Mouse (Mus musculus) myocyte (in vitro differentiated cells): ENCODE results near the gene Senp3. TPM values are rescaled to one million over a fixed set of nuclear protein-coding genes. Genes with fewer than 3 reads are reported as not detected.

Experiments used
- H3K27me3 ChIP-seq: one replicate; pipeline ENCODE4 v1.6.1; 2011; ENCODE audit not compliant: control insufficient read depth, insufficient read depth, insufficient read length
- H3K36me3 ChIP-seq: one replicate; pipeline ENCODE4 v1.6.1; 2011; ENCODE audit not compliant: control insufficient read depth, insufficient read depth
- H3K4me2 ChIP-seq: one replicate; pipeline ENCODE4 v1.6.1; 2011; ENCODE audit warnings: low read depth, control low read depth
- H3K4me3 ChIP-seq: one replicate; pipeline ENCODE4 v1.5.1; 2011; ENCODE audit warnings: mild to moderate bottlenecking, control low read depth, moderate library complexity
- H3K79me2 ChIP-seq: one replicate; pipeline ENCODE4 v1.6.1; 2011; ENCODE audit not compliant: control insufficient read depth, insufficient read depth
- H3ac ChIP-seq: one replicate; pipeline ENCODE4 v1.6.1; 2011; ENCODE audit not compliant: control insufficient read depth, insufficient read length
- CEBPB ChIP-seq: IDR thresholded peaks from 2 replicates; pipeline ENCODE4 v1.6.1; 2011; ENCODE audit warnings: mild to moderate bottlenecking, moderate library complexity; ENCODE audit not compliant: poor library complexity, insufficient read depth, severe bottlenecking
- E2F4 ChIP-seq: IDR thresholded peaks from one replicate; pipeline ENCODE4 v1.6.1; 2011; ENCODE audit warnings: mild to moderate bottlenecking, control low read depth, moderate library complexity; ENCODE audit not compliant: insufficient read depth
- MAX ChIP-seq: IDR thresholded peaks from one replicate; pipeline ENCODE4 v1.6.1; 2011; ENCODE audit warnings: low read depth, mild to moderate bottlenecking, control low read depth
- MYOD1 ChIP-seq, 3 experiments: IDR thresholded peaks; one replicate each; pipeline ENCODE4 v1.6.1; 2011; ENCODE audit warnings: control low read depth in 2 of 3, low read depth in 2 of 3, mild to moderate bottlenecking in 2 of 3, moderate library complexity in 1 of 3; ENCODE audit not compliant: insufficient read length in 2 of 3, control insufficient read depth in 1 of 3
- MYOG ChIP-seq, 3 experiments: IDR thresholded peaks; one replicate each; pipeline ENCODE4 v1.6.1; 2011; ENCODE audit warnings: control low read depth in 2 of 3, low read depth in 2 of 3, mild to moderate bottlenecking in 2 of 3; ENCODE audit not compliant: insufficient read length in 2 of 3, control insufficient read depth in 1 of 3, insufficient read depth in 1 of 3
- POLR2A ChIP-seq: IDR thresholded peaks from one replicate; pipeline ENCODE4 v1.6.1; 2011; ENCODE audit warnings: low read depth, mild to moderate bottlenecking, control low read depth, moderate library complexity; ENCODE audit not compliant: insufficient read length
- POLR2AphosphoS2 ChIP-seq: IDR thresholded peaks from one replicate; pipeline ENCODE4 v1.6.1; 2011; ENCODE audit warnings: low read depth, control low read depth; ENCODE audit not compliant: insufficient read length
- REST ChIP-seq: IDR thresholded peaks from one replicate; pipeline ENCODE4 v1.6.1; 2011; ENCODE audit warnings: mild to moderate bottlenecking, control low read depth, moderate library complexity; ENCODE audit not compliant: insufficient read depth, insufficient read length
- SRF ChIP-seq: IDR thresholded peaks from one replicate; pipeline ENCODE4 v1.6.1; 2011; ENCODE audit warnings: low read depth; ENCODE audit not compliant: control insufficient read depth, insufficient read length
- TCF12 ChIP-seq: IDR thresholded peaks from one replicate; pipeline ENCODE4 v1.6.1; 2011; ENCODE audit warnings: mild to moderate bottlenecking, control low read depth; ENCODE audit not compliant: poor library complexity, insufficient read depth, severe bottlenecking
- TCF3 ChIP-seq: IDR thresholded peaks from one replicate; pipeline ENCODE4 v1.6.1; 2011; ENCODE audit warnings: low read depth, control low read depth; ENCODE audit not compliant: insufficient read length
- USF1 ChIP-seq: IDR thresholded peaks from one replicate; pipeline ENCODE4 v1.6.1; 2011; ENCODE audit warnings: low read depth, mild to moderate bottlenecking, control low read depth, moderate library complexity
- polyA plus RNA-seq: library from polyadenylated mRNA; unstranded; fragments of >200 nt; fragmentation: generic; extraction: Trizol; gene quantifications from one replicate; pipeline ENCODE4 v1.2.1, GENCODE M21; 2012; ENCODE audit warnings: missing spikeins

Senp3 gene
- polyA plus RNA-seq, 1 experiment: 70.5 TPM

GRCm38 (mm10) chr11:69684936-69685335 lies 3.1 kb upstream of the Senp3 start:
- H3K27me3 ChIP-seq: no peaks in the 10 kb centered on the region
- peaks cover 14% of the 10 kb centered on the region for H3K79me2 ChIP-seq
- no peak overlapping the region for H3ac ChIP-seq
- H3K4me3 ChIP-seq: no peak overlapping the region
- H3K36me3 ChIP-seq: no peaks in the 10 kb centered on the region
- H3K4me2 ChIP-seq: no peak overlapping the region
- TF ChIP-seq E2F4 (no peak), MYOD1 (IDR thresholded peaks at IDR 0.05; ENCODE audit: control insufficient read depth in 1 of 3, insufficient read length in 2 of 3, low read depth in 2 of 3) (no peak), POLR2AphosphoS2 (no peak), TCF12 (no peak), TCF3 (no peak), MAX (no peak), POLR2A (no peak), REST (no peak), MYOG (IDR thresholded peaks at IDR 0.05; ENCODE audit: control insufficient read depth in 1 of 3, insufficient read depth in 1 of 3, insufficient read length in 2 of 3, low read depth in 2 of 3) (no peak), SRF (no peak), CEBPB (no peak), USF1 (no peak)

GRCm38 (mm10) chr11:69684128-69684745 lies 2.4 kb upstream of the Senp3 start:
- no peaks in the 10 kb centered on the region for H3K27me3 ChIP-seq
- no peak overlapping the region for H3ac ChIP-seq
- TF ChIP-seq POLR2A (no peak), POLR2AphosphoS2 (no peak)
- H3K79me2 ChIP-seq: peaks cover 19% of the 10 kb centered on the region
- H3K4me3 ChIP-seq: no peak overlapping the region
- H3K36me3 ChIP-seq: no peaks in the 10 kb centered on the region
- H3K4me2 ChIP-seq: no peak overlapping the region

- peaks cover 26% of the 10 kb centered on the region for H3K79me2 ChIP-seq
- no peaks in the 10 kb centered on the region for H3K27me3 ChIP-seq
- TF ChIP-seq CEBPB (no peak), MYOD1 (IDR thresholded peaks at IDR 0.05; ENCODE audit: control insufficient read depth in 1 of 3, insufficient read length in 2 of 3, low read depth in 2 of 3) (no peak), TCF3 (no peak), MYOG (IDR thresholded peaks at IDR 0.05; ENCODE audit: control insufficient read depth in 1 of 3, insufficient read depth in 1 of 3, insufficient read length in 2 of 3, low read depth in 2 of 3) (no peak), USF1 (no peak), E2F4 (no peak)
- no peak overlapping the region for H3K4me2 ChIP-seq
- no peak overlapping the region for H3ac ChIP-seq
- no peak overlapping the region for H3K4me3 ChIP-seq
- H3K36me3 ChIP-seq: peaks cover 4% of the 10 kb centered on the region
Observed at GRCm38 (mm10) chr11:69683576-69683975, 1.7 kb upstream of the Senp3 start.

DNA sequence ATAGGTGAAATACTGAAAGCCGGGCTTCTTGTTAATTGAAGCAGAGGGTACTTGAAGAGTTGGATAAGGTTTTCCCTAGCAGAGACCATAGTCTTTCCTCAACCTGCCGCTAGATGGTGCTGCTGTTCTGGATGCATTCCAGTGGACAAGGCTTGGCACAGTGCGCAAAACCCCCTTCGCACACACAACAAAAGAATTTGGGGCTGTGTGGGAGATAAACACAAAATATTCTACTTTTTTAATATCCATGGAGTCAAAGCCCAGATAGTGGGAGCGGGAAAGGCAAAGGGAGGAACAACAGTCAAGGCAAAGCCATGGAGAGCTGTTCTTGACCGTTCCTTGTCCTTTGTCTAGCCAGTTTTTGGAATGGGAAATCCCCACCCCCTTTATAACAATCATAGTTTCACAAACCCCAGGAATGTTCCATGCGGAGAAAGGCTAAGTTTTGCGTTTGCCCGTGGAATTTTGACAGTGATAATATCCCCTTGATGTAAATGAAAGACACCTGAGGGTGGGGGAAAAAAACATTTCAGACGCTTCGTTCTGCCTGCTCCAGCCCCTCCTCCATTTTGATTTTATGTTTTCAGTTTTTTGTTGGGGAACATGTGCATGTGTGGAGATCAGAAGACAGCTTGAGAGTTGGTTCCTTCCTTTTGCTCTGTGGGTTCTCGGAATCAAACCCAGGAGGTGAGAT lies 1.1 kb upstream of the Senp3 start:
- Histone ChIP-seq H3ac (no peak overlapping the region), H3K4me2 (peak overlapping the region; percentile 88), H3K79me2 (peaks cover 28% of the 10 kb centered on the region), H3K36me3 (peaks cover 10% of the 10 kb centered on the region), H3K4me3 (peak overlapping the region; percentile 83), H3K27me3 (no peaks in the 10 kb centered on the region)
- TF ChIP-seq CEBPB (no peak), SRF (no peak)

DNA sequence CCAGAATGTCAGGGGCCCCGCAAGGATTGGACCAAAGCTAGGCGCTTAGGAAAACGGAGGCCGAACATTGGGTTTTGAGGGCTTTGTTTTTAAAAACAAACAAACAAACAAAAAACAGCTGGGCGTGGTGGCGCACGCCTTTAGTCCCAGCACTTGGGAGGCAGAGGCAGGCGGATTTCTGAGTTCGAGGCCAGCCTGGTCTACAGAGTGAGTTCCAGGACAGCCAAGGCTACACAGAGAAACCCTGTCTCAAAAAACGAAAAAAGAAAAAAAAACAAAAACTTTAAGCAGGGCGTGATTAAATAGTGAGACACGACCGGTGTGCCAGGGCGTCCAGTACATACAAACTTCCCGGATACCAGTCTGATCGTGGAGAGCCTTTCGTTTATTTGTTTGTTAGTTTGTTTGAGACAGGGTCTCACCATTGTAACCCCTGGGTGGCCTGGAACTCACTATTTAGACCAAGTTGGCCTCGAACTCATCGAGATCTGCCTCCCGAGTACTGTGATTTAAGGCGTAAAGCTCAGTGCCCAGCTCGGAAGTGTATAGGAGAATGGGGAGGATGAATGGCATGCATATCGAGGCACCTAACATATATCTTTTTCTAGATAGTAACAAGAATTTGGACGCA lies 440 bp upstream of the Senp3 start:
- no peak for TF ChIP-seq MAX
- TF ChIP-seq TCF12: no peak
- TF ChIP-seq USF1: no peak
- TF ChIP-seq TCF3: no peak
- TF ChIP-seq REST: no peak
- no peak for TF ChIP-seq POLR2A
- no peak for TF ChIP-seq MYOD1 (IDR thresholded peaks at IDR 0.05; ENCODE audit: control insufficient read depth in 1 of 3, insufficient read length in 2 of 3, low read depth in 2 of 3)
- TF ChIP-seq CEBPB: no peak
- no peak for TF ChIP-seq MYOG (IDR thresholded peaks at IDR 0.05; ENCODE audit: control insufficient read depth in 1 of 3, insufficient read depth in 1 of 3, insufficient read length in 2 of 3, low read depth in 2 of 3)
- no peak for TF ChIP-seq POLR2AphosphoS2
- TF ChIP-seq E2F4: no peak
- no peak for TF ChIP-seq SRF
- peak overlapping the region; percentile 88 for H3K4me2 ChIP-seq
- no peaks in the 10 kb centered on the region for H3K27me3 ChIP-seq
- peak overlapping the region; percentile 54 for H3ac ChIP-seq
- peak overlapping the region; percentile 83 for H3K4me3 ChIP-seq
- peaks cover 11% of the 10 kb centered on the region for H3K36me3 ChIP-seq
- peaks cover 28% of the 10 kb centered on the region for H3K79me2 ChIP-seq
